Mouse (Mus musculus) MEL (cell line): ENCODE measurements around the gene Apbb1ip. TPM values are rescaled to one million over a fixed set of nuclear protein-coding genes. Genes with fewer than 3 reads are reported as not detected.

Experiments used
- DNase-seq: peaks from one replicate; pipeline ENCODE4 v3.0.0; 2011; ENCODE audit warnings: low read depth, low spot score
- H3K27ac ChIP-seq: 2 replicates; pipeline ENCODE4 v1.5.1; 2012; ENCODE audit warnings: low read depth, mild to moderate bottlenecking, control low read depth, low read length, moderate library complexity; ENCODE audit not compliant: control insufficient read depth
- H3K27me3 ChIP-seq, 2 experiments: fragments of 150-350 bp in 1 of 2; sonication (generic) in 1 of 2; 2 replicates each; pipeline ENCODE4 v1.6.1; 2012; ENCODE audit warnings: low read length in 2 of 2, mild to moderate bottlenecking in 2 of 2, improper control_type of control experiment in 1 of 2, moderate library complexity in 1 of 2; ENCODE audit not compliant: insufficient read depth in 2 of 2, control insufficient read depth in 1 of 2
- H3K36me3 ChIP-seq, 2 experiments: 2 replicates each; pipeline ENCODE4 v1.6.1; 2012 to 2014; ENCODE audit warnings: low read length in 2 of 2, improper control_type of control experiment in 1 of 2, inconsistent platforms in 1 of 2, mild to moderate bottlenecking in 1 of 2; ENCODE audit not compliant: insufficient read depth in 2 of 2, control insufficient read depth in 1 of 2
- H3K4me1 ChIP-seq, 2 experiments: fragments of 150-350 bp in 1 of 2; sonication (generic) in 1 of 2; 2 replicates each; pipeline ENCODE4 v1.6.1; 2012; ENCODE audit warnings: low read length in 2 of 2, improper control_type of control experiment in 1 of 2, mild to moderate bottlenecking in 1 of 2; ENCODE audit not compliant: insufficient read depth in 2 of 2, control insufficient read depth in 1 of 2
- H3K4me3 ChIP-seq, 2 experiments: fragments of 150-350 bp in 1 of 2; sonication (generic) in 1 of 2; 2 replicates each; pipeline ENCODE4 v1.5.1; 2012; ENCODE audit warnings: low read depth in 2 of 2, low read length in 2 of 2, mild to moderate bottlenecking in 2 of 2, moderate library complexity in 2 of 2, control low read depth in 1 of 2, improper control_type of control experiment in 1 of 2; ENCODE audit not compliant: control insufficient read depth in 1 of 2, insufficient read depth in 1 of 2
- H3K79me2 ChIP-seq: 2 replicates; pipeline ENCODE4 v1.6.1; 2012; ENCODE audit warnings: mild to moderate bottlenecking, low read length, moderate library complexity; ENCODE audit not compliant: control insufficient read depth, poor library complexity, insufficient read depth
- H3K9ac ChIP-seq: 2 replicates; pipeline ENCODE4 v1.6.1; 2012; ENCODE audit warnings: low read depth, mild to moderate bottlenecking, control low read depth, low read length, moderate library complexity; ENCODE audit not compliant: control insufficient read depth, poor library complexity, severe bottlenecking
- H3K9me3 ChIP-seq: fragments of 150-350 bp; sonication (generic); replicated peaks from 2 replicates; pipeline ENCODE4 v1.6.1; 2012; ENCODE audit warnings: mild to moderate bottlenecking, low read length, improper control_type of control experiment, moderate library complexity; ENCODE audit not compliant: insufficient read depth
- CHD1 ChIP-seq: IDR thresholded peaks from 2 replicates; pipeline ENCODE4 v1.6.1; 2012; ENCODE audit warnings: low read depth, mild to moderate bottlenecking, inconsistent platforms, low read length, improper control_type of control experiment
- GATA1 ChIP-seq: IDR thresholded peaks from 2 replicates; pipeline ENCODE4 v1.6.1; 2011; ENCODE audit warnings: low read depth, low read length, improper control_type of control experiment
- KAT2A ChIP-seq: conservative IDR thresholded peaks from 2 replicates; pipeline ENCODE4 v1.6.1; 2012; ENCODE audit warnings: low read depth, low read length, improper control_type of control experiment, inconsistent platforms
- MAFK ChIP-seq: IDR thresholded peaks from 2 replicates; pipeline ENCODE4 v1.6.1; 2011; ENCODE audit warnings: low read depth, mild to moderate bottlenecking, low read length, improper control_type of control experiment, borderline replicate concordance
- MAX ChIP-seq: IDR thresholded peaks from 2 replicates; pipeline ENCODE4 v1.6.1; 2011; ENCODE audit warnings: low read length, improper control_type of control experiment
- MAZ ChIP-seq: IDR thresholded peaks from 2 replicates; pipeline ENCODE4 v1.6.1; 2012; ENCODE audit warnings: low read depth, mild to moderate bottlenecking, inconsistent platforms, low read length, improper control_type of control experiment
- MEF2A ChIP-seq: IDR thresholded peaks from 2 replicates; pipeline ENCODE4 v1.6.1; 2014; ENCODE audit warnings: low read depth, mild to moderate bottlenecking, inconsistent platforms, low read length, improper control_type of control experiment; ENCODE audit not compliant: poor library complexity, insufficient replicate concordance, severe bottlenecking; ENCODE audit errors: extremely low read depth
- MYC ChIP-seq: IDR thresholded peaks from 2 replicates; pipeline ENCODE4 v1.6.1; 2011; ENCODE audit warnings: low read depth, mild to moderate bottlenecking, low read length, improper control_type of control experiment, moderate library complexity
- NRF1 ChIP-seq: IDR thresholded peaks from 2 replicates; pipeline ENCODE4 v1.6.1; 2014; ENCODE audit warnings: low read depth, mild to moderate bottlenecking, inconsistent platforms, low read length, improper control_type of control experiment, moderate library complexity; ENCODE audit not compliant: poor library complexity, insufficient read depth, severe bottlenecking
- POLR2A ChIP-seq, 2 experiments: IDR thresholded peaks; 2 replicates each; pipeline ENCODE4 v1.6.1; 2011 to 2012; ENCODE audit warnings: low read length in 2 of 2, mild to moderate bottlenecking in 2 of 2, control low read depth in 1 of 2, improper control_type of control experiment in 1 of 2, low read depth in 1 of 2, moderate library complexity in 1 of 2; ENCODE audit not compliant: control insufficient read depth in 1 of 2, insufficient read depth in 1 of 2, poor library complexity in 1 of 2
- POLR2AphosphoS2 ChIP-seq: IDR thresholded peaks from 2 replicates; pipeline ENCODE4 v1.6.1; 2011; ENCODE audit warnings: low read length, improper control_type of control experiment
- POLR2AphosphoS5 ChIP-seq: IDR thresholded peaks from 2 replicates; pipeline ENCODE4 v1.6.1; 2012; ENCODE audit warnings: low read depth, borderline replicate concordance, mild to moderate bottlenecking, inconsistent platforms, low read length, moderate library complexity, mixed read lengths
- RAD21 ChIP-seq: IDR thresholded peaks from 2 replicates; pipeline ENCODE4 v1.6.1; 2011; ENCODE audit warnings: mild to moderate bottlenecking, low read depth, low read length, improper control_type of control experiment
- RCOR1 ChIP-seq: IDR thresholded peaks from 2 replicates; pipeline ENCODE4 v1.6.1; 2012; ENCODE audit warnings: low read depth, mild to moderate bottlenecking, inconsistent platforms, low read length, improper control_type of control experiment
- SIN3A ChIP-seq: IDR thresholded peaks from 2 replicates; pipeline ENCODE4 v1.6.1; 2012; ENCODE audit warnings: low read length, improper control_type of control experiment, inconsistent platforms
- SMC3 ChIP-seq: IDR thresholded peaks from 2 replicates; pipeline ENCODE4 v1.6.1; 2011; ENCODE audit warnings: low read depth, low read length, improper control_type of control experiment
- TAL1 ChIP-seq: IDR thresholded peaks from 2 replicates; pipeline ENCODE4 v1.6.1; 2012; ENCODE audit warnings: mild to moderate bottlenecking, inconsistent platforms, low read length, moderate library complexity, mixed read lengths
- USF1 ChIP-seq: IDR thresholded peaks from 2 replicates; pipeline ENCODE4 v1.6.1; 2014; ENCODE audit warnings: low read depth, mild to moderate bottlenecking, inconsistent platforms, low read length, improper control_type of control experiment, moderate library complexity
- USF2 ChIP-seq, 2 experiments: IDR thresholded peaks; 2 replicates each; pipeline ENCODE4 v1.6.1; 2011 to 2012; ENCODE audit warnings: improper control_type of control experiment in 2 of 2, low read length in 2 of 2, borderline replicate concordance in 1 of 2, inconsistent platforms in 1 of 2, low read depth in 1 of 2, mild to moderate bottlenecking in 1 of 2; ENCODE audit not compliant: insufficient read depth in 1 of 2
- ZC3H11A ChIP-seq: IDR thresholded peaks from 2 replicates; pipeline ENCODE4 v1.6.1; 2012; ENCODE audit warnings: low read depth, mild to moderate bottlenecking, inconsistent platforms, low read length, improper control_type of control experiment
- polyA plus RNA-seq, 2 experiments: library from polyadenylated mRNA; stranded (reverse) in 1 of 2; unstranded in 1 of 2; fragments of >175 nt in 1 of 2; fragments of >200 nt in 1 of 2; gene quantifications; 2 replicates each; pipeline versions ENCODE4 v1.2.1 to v1.2.4; 2012; ENCODE audit warnings: low replicate concordance in 2 of 2, low read depth in 1 of 2; ENCODE audit not compliant: insufficient read length in 2 of 2, insufficient read depth in 1 of 2, missing spikeins in 1 of 2
- total RNA-seq: library from RNA; depleted of rRNA; stranded (reverse); fragments of 300-350 nt; gene quantifications from 2 replicates; pipeline ENCODE4 v1.2.3, GENCODE M21; 2012; rRNA removed

The Apbb1ip gene
- total and polyA plus RNA-seq, 3 experiments: 7.4 to 60.7 TPM; not detected in 1

DNA sequence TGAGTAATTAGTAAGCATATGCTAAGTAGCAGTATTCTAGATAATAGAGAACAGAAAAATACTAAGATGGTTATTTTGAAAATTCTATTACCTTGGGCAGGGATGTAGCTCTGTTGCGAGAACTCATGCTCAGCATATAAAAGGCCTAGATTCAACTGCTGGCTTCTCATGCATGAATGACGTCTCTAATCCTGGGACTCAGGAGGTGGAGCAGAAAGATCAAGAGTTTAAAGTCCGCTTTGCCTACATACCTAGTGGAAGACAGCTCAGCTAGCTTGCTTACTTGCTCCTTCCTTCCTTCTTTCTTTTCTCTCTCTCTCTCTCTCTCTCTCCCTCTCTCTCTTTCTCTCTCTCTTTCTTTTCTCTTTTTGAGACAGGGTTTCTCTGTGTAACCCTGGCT is 140.5 kb downstream of the Apbb1ip start:
- DNase-seq: no peak
- Histone ChIP-seq H3K27ac (no peak overlapping the region), H3K79me2 (no peaks in the 10 kb centered on the region), H3K4me3 (no peak overlapping the region), H3K9ac (no peak overlapping the region), H3K27me3 (no peaks in the 10 kb centered on the region), H3K36me3 (peaks cover 0 to 32% of the 10 kb centered on the region in 2 experiments; a peak in 2 of 4 replicates), H3K9me3 (no peaks in the 10 kb centered on the region), H3K4me1 (no peaks in the 10 kb centered on the region)
- TF ChIP-seq NRF1 (no peak), TAL1 (no peak), RCOR1 (no peak), MYC (no peak), SMC3 (no peak)

DNA sequence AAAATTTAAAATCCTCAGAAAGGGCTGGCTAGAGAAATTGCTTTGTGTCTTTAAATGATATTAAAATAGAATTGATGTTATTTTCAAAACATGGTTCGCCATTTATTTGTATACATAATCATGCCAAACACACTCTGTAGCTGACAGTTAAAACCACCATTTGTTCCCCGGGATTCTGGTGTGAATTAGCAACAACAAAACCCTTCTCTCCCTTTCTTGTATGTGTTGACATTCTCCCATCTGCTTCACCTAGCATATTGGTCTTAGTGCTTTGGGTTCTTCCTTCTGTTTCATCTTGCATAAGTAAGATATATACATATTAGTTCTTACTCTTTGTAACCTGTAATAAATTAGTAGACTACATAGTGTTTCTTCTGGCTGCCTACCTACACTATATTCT is 144.8 kb downstream of the Apbb1ip start:
- DNase-seq: no peak
- Histone ChIP-seq H3K79me2 (no peaks in the 10 kb centered on the region), H3K4me3 (no peak overlapping the region), H3K27me3 (no peaks in the 10 kb centered on the region), H3K9me3 (no peaks in the 10 kb centered on the region)
- TF ChIP-seq USF2 (IDR thresholded peaks at IDR 0.05; ENCODE audit: borderline replicate concordance in 1 of 2, insufficient read depth in 1 of 2, low read depth in 1 of 2, low read length in 2 of 2): no peak
- TF ChIP-seq MAZ: no peak
- no peak for TF ChIP-seq CHD1
- TF ChIP-seq POLR2AphosphoS2: no peak
- TF ChIP-seq SMC3: no peak
- no peak for TF ChIP-seq MEF2A
- TF ChIP-seq MAX: no peak
- no peak for TF ChIP-seq ZC3H11A
- TF ChIP-seq KAT2A: no peak
- TF ChIP-seq GATA1: no peak
- TF ChIP-seq USF1: no peak
- no peak for TF ChIP-seq RAD21
- TF ChIP-seq SIN3A: no peak
- TF ChIP-seq NRF1: no peak
- TF ChIP-seq TAL1: no peak
- no peak for TF ChIP-seq POLR2A (IDR thresholded peaks at IDR 0.05; ENCODE audit: control insufficient read depth in 1 of 2, insufficient read depth in 1 of 2, low read depth in 1 of 2, low read length in 2 of 2, poor library complexity in 1 of 2)
- TF ChIP-seq MAFK: no peak
- no peak for TF ChIP-seq POLR2AphosphoS5
- TF ChIP-seq, all 39 proteins: peak for 0
- peaks cover 0 to 24% of the 10 kb centered on the region in 2 experiments; a peak in 2 of 4 replicates for H3K36me3 ChIP-seq
- no peak overlapping the region for H3K9ac ChIP-seq
- no peaks in the 10 kb centered on the region for H3K4me1 ChIP-seq
- H3K27ac ChIP-seq: no peak overlapping the region

Other genes starting within 250 kb of the Apbb1ip start
- gene Gad2, start 151.9 kb upstream of the Apbb1ip start, total RNA-seq: 0.04 and 0.07 TPM in 2 replicates
- under 1 TPM in 1 of 2 experiments, not detected in 1; 0.01 TPM for gene Gad2, start 151.9 kb upstream of the Apbb1ip start, polyA plus RNA-seq
- 32.4 and 42.1 TPM in 2 replicates for gene Pdss1, start 121.4 kb downstream of the Apbb1ip start, total RNA-seq
- gene Pdss1, start 121.4 kb downstream of the Apbb1ip start, polyA plus RNA-seq: 10 to 100 TPM in 1 of 2 experiments, not detected in 1; 35.1 TPM